Mouse (Mus musculus) c-Kit-positive CD71-positive TER-119-negative erythroid progenitor cells, embryonic 14.5 days (primary cell): ENCODE measurements around the gene Eno2.
"Not testable (repeated sequence)": the region's sequence is repeated elsewhere in the genome, so short reads cannot be mapped to it uniquely, and the experiment has no call there.

Experiments used
- DNase-seq: peaks from one replicate; pipeline ENCODE4 v3.0.0-alpha.2; 2013; ENCODE audit warnings: low read depth

The Eno2 gene

GRCm38 (mm10) chr6:124805341-124806321, 36.2 kb upstream of the Eno2 start:
- DNase-seq = peak; percentile 77

GRCm38 (mm10) chr6:124804341-124804740, 34.9 kb upstream of the Eno2 start:
- no peak for DNase-seq

- not testable (repeated sequence) for DNase-seq
Measured at GRCm38 (mm10) chr6:124803691-124804090, 34.2 kb upstream of the Eno2 start.

GRCm38 (mm10) chr6:124803061-124803460, 33.6 kb upstream of the Eno2 start:
- no peak for DNase-seq

GRCm38 (mm10) chr6:124802400-124802799, 32.9 kb upstream of the Eno2 start:
- not testable (repeated sequence) for DNase-seq

GRCm38 (mm10) chr6:124796200-124796599, 26.7 kb upstream of the Eno2 start:
- DNase-seq = no peak

- no peak for DNase-seq
Measured at GRCm38 (mm10) chr6:124795781-124796180, 26.3 kb upstream of the Eno2 start.

- DNase-seq = no peak
Measured at GRCm38 (mm10) chr6:124791911-124792310, 22.4 kb upstream of the Eno2 start.

- no peak for DNase-seq
Measured at GRCm38 (mm10) chr6:124790121-124790520, 20.6 kb upstream of the Eno2 start.

GRCm38 (mm10) chr6:124789519-124789918, 20.0 kb upstream of the Eno2 start:
- no peak for DNase-seq

- no peak for DNase-seq
Measured at GRCm38 (mm10) chr6:124787722-124788121, 18.2 kb upstream of the Eno2 start.

- DNase-seq = no peak
Measured at GRCm38 (mm10) chr6:124786756-124787420, 17.4 kb upstream of the Eno2 start.

GRCm38 (mm10) chr6:124782436-124782835, 13.0 kb upstream of the Eno2 start:
- DNase-seq = no peak

- DNase-seq = no peak
Measured at GRCm38 (mm10) chr6:124780917-124781316, 11.4 kb upstream of the Eno2 start.

GRCm38 (mm10) chr6:124779984-124780416, 10.5 kb upstream of the Eno2 start:
- no peak for DNase-seq

GRCm38 (mm10) chr6:124779222-124779983, 9.9 kb upstream of the Eno2 start, which contains the start of gene Lrrc23:
Gene Lrrc23 (minus strand): TSS chr6:124779727.
- no peak for DNase-seq

GRCm38 (mm10) chr6:124770511-124770910, 1.0 kb upstream of the Eno2 start:
- no peak for DNase-seq

- DNase-seq = no peak
Measured at GRCm38 (mm10) chr6:124770013-124770412, 540 bp upstream of the Eno2 start.

GRCm38 (mm10) chr6:124768704-124769044, 799 bp downstream of the Eno2 start:
- no peak for DNase-seq

- no peak for DNase-seq
Measured at GRCm38 (mm10) chr6:124767920-124768703, 1.4 kb downstream of the Eno2 start.

- DNase-seq = no peak
Measured at GRCm38 (mm10) chr6:124767536-124767919, 1.9 kb downstream of the Eno2 start.

GRCm38 (mm10) chr6:124765951-124766350, 3.5 kb downstream of the Eno2 start:
- DNase-seq = no peak
